In genomic region chr17:42987692-42988091, GRCm38 (mm10) we compare ENCODE assay signal across 9 mouse cellular contexts. TPM values are rescaled to one million over a fixed set of nuclear protein-coding genes. Genes with fewer than 3 reads are reported as not detected.
DNase-seq lines count a peak whose midpoint lies in the region; ATAC-seq and TF ChIP-seq lines count a peak whose summit lies in the region.
"Had no signal": no experiment of that assay in that cellular context is flagged by ENCODE, and none has a peak within 500 bp of the region (broad histone marks: within the 10 kb centered on the region; RNA-seq: fewer than 3 reads in every experiment).

No protein-coding gene starts in this region.

- no peak for DNase-seq in layer of hippocampus, adult 2 months (ENCODE audit: low spot score in 2 of 2)
- DNase-seq in layer of hippocampus, postnatal 25 days (ENCODE audit: extremely low spot score in 1 of 2, low spot score in 1 of 2): no peak
- DNase-seq in NIH3T3 (ENCODE audit: low read depth): peak; percentile 27
- peak; percentile 47 for DNase-seq in embryonic facial prominence, embryonic 11.5 days (ENCODE audit: low spot score)
- peak; percentile 54 for DNase-seq in splenic B cell, adult 2 months (ENCODE audit: low read depth, low spot score)
- no peak for DNase-seq in urinary bladder, adult 18-20 months (ENCODE audit: low spot score in 2 of 2)
- DNase-seq in MN1 (ENCODE audit: low spot score): no peak

- no peak overlapping the region for H3K4me2 ChIP-seq in embryonic facial prominence, embryonic 11.5 days (ENCODE audit: low read depth, low read length)
- H3K4me2 ChIP-seq: embryonic facial prominence, embryonic 12.5 days had no signal

- H3K27ac ChIP-seq in layer of hippocampus, adult 2 months: no peak overlapping the region
- no peak overlapping the region for H3K27ac ChIP-seq in embryonic facial prominence, embryonic 11.5 days (replicated peaks; ENCODE audit: low read depth, low read length)
- H3K27ac ChIP-seq: embryonic facial prominence, embryonic 12.5 days had no signal

- H3K9ac ChIP-seq in embryonic facial prominence, embryonic 11.5 days (replicated peaks; ENCODE audit: low read length): no peak overlapping the region
- H3K9ac ChIP-seq: embryonic facial prominence, embryonic 12.5 days had no signal

- WGBS in embryonic facial prominence, embryonic 11.5 days: 23% methylated on average over 4 of the region's 4 CpGs

- no peaks in the 10 kb centered on the region for H3K4me1 ChIP-seq in embryonic facial prominence, embryonic 11.5 days (ENCODE audit: control insufficient read depth, insufficient read depth, low read length)
- H3K4me1 ChIP-seq: embryonic facial prominence, embryonic 12.5 days had no signal

- no peaks in the 10 kb centered on the region for H3K36me3 ChIP-seq in embryonic facial prominence, embryonic 11.5 days (replicated peaks; ENCODE audit: control insufficient read depth, insufficient read depth, low read depth, low read length)
- no peaks in the 10 kb centered on the region for H3K36me3 ChIP-seq in splenic B cell, adult 2 months (ENCODE audit: control insufficient read depth, insufficient read depth, low read length, poor library complexity, severe bottlenecking)
- H3K36me3 ChIP-seq: embryonic facial prominence, embryonic 12.5 days had no signal

- no peaks in the 10 kb centered on the region for H3K9me3 ChIP-seq in embryonic facial prominence, embryonic 11.5 days (replicated peaks; ENCODE audit: control insufficient read depth, low read length)
- H3K9me3 ChIP-seq: embryonic facial prominence, embryonic 12.5 days had no signal

- no peaks in the 10 kb centered on the region for H3K27me3 ChIP-seq in embryonic facial prominence, embryonic 11.5 days (ENCODE audit: control insufficient read depth, insufficient read depth, low read length)
- H3K27me3 ChIP-seq in splenic B cell, adult 2 months (ENCODE audit: control insufficient read depth, insufficient read depth, low read length, poor library complexity, severe bottlenecking): no peaks in the 10 kb centered on the region
- H3K27me3 ChIP-seq: embryonic facial prominence, embryonic 12.5 days had no signal

- no peak for ATAC-seq in embryonic facial prominence, embryonic 11.5 days (replicated peaks; ENCODE audit: insufficient number of reproducible peaks, low FRiP score, low TSS enrichment, low read depth)

- peak; percentile 74 for TF ChIP-seq CTCF in layer of hippocampus, adult 2 months (conservative IDR thresholded peaks at IDR 0.05)

- H3K4me3 ChIP-seq in layer of hippocampus, adult 2 months: no peak overlapping the region
- H3K4me3 ChIP-seq in embryonic facial prominence, embryonic 11.5 days (ENCODE audit: low read depth, low read length): no peak overlapping the region
- H3K4me3 ChIP-seq: embryonic facial prominence, embryonic 12.5 days; myocyte had no signal

RNA-seq across cellular contexts. Expression of gene Tnfrsf21, which starts 28.7 kb away (rescaled TPM):
- total RNA-seq in layer of hippocampus, adult 2 months (2021): 100 to 1,000 TPM; 121 to 123 TPM
- 100 to 1,000 TPM; 115 to 120 TPM for total RNA-seq in layer of hippocampus, postnatal 25 days (2021)
- 20.8 and 25.4 TPM in 2 replicates for polyA plus RNA-seq in embryonic facial prominence, embryonic 11.5 days (2014; fragmentation: Nextera tagmentation; extraction: Ambion mirVana)

Comparison
In these comparisons a context has a peak if more than half of its experiments do, and no peak if none do; other contexts are left out.
1. DNase-seq: peak in NIH3T3 (single experiment), embryonic facial prominence, embryonic 11.5 days (single experiment) and splenic B cell, adult 2 months (single experiment); none in layer of hippocampus, adult 2 months (0 of 2), layer of hippocampus, postnatal 25 days (0 of 2), urinary bladder, adult 18-20 months (0 of 2) and MN1 (single experiment).